Mouse (Mus musculus) lung, postnatal 36 days (tissue): ENCODE data around the gene Nacc1.

ENCODE experiments used
- DNase-seq: peaks from one replicate; pipeline ENCODE4 v3.0.0; 2022; ENCODE audit warnings: mixed read lengths

Nacc1 gene

GRCm38 (mm10) chr8:84687705-84688100, at the start of gene Nacc1:
Gene Nacc1 (minus strand): TSS chr8:84687862.
- peak; percentile 91 for DNase-seq

GRCm38 (mm10) chr8:84736521-84736920, 48.9 kb upstream of the Nacc1 start:
- DNase-seq: no peak

DNA sequence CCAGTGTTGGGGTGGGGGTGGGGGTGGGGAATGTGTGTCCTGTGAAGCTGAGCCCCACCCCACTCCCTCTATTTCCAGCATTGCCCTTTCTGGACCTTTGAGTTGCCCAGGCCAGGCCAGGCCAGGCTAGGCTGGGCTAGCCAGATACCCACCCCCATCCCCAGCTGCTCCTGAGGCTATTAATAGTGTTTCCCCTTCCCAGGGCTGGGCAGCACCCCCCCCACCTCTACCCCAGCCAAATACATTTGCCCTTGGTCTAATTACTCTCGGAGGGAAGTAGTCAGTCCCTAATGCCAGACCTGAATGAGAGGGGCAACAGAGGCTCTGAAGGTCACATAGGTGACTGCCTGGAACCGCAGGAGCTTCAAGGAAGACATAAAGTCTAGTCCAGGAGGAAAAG, 47.9 kb upstream of the Nacc1 start:
- DNase-seq: no peak

DNA sequence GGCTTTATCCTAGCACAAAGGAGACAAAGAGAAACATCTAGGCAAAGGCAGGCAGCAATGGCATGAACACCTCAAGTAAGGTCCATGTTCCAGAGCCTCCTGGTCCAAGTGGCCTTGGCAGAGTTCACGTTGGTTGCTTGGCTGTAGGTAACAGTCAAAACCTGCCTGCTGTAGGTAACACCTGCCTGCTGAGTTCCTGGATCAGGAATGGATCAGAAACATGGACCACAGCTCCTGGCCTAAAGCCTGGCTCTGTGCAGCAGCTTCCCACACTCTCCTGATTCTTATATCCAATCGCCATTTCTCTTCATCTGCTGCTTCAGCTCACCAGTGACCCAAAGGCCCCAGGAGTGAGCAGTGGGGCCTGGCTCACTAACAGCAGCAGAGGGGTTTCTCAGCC, 47.0 kb upstream of the Nacc1 start:
- DNase-seq: no peak

DNA sequence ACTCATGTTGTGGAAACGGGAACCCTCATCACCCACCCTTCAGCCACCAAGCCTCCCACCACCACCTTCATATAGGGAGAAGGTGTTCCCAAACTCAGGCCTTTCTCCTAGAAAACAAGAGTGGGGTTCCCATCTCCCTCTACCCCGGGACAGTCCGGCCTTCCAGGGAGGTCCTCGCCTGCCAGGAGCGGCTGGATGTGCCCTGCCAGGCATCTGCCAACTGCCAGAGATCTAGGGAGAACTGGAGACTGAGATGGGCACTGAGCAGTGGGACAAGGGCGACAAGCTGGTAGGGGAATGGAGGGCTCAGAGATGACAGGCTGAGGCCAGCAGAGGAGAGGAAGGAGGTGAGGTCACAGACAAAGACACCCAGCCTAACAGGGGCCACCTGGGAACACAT, 46.3 kb upstream of the Nacc1 start:
- DNase-seq: no peak

DNA sequence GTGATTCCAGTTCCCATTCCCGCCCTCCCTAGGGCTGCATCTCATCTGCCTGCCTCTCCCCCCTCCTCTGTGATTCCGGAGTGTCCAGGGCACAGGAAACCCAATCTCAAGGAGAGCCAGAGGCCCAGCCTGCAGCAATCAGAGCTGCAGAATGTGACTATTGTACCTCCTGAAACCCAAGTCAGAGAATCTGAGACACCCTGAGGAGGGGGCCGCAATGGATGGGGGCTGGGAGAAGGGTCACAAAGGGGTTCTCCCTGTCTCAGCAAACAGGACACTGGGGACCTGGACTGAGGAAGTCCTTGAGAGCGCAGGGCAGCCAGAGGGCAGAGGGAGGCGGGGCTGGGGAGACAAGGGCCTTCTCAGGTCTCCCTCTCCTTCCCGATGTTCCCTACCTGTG, 45.3 kb upstream of the Nacc1 start:
- DNase-seq: peak; percentile 69

DNA sequence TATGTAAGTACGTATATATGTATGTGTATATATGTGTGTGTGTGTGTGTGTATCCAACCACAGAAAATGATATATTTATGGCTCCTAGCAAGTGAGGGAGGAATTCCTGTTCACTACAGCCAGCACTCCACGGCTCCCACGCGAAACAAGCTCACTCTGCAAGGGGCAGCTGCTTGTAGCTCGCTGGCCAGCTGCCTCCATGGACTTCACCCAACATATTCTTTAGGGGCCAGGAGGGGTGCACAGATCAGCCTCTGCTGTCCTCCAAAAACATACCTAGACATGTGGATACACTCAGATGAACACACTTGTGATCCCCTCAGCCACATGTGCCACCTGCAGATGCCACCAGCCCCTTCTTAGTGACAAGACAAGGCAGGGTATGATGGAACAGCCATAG, 44.9 kb upstream of the Nacc1 start:
- DNase-seq: no peak

DNA sequence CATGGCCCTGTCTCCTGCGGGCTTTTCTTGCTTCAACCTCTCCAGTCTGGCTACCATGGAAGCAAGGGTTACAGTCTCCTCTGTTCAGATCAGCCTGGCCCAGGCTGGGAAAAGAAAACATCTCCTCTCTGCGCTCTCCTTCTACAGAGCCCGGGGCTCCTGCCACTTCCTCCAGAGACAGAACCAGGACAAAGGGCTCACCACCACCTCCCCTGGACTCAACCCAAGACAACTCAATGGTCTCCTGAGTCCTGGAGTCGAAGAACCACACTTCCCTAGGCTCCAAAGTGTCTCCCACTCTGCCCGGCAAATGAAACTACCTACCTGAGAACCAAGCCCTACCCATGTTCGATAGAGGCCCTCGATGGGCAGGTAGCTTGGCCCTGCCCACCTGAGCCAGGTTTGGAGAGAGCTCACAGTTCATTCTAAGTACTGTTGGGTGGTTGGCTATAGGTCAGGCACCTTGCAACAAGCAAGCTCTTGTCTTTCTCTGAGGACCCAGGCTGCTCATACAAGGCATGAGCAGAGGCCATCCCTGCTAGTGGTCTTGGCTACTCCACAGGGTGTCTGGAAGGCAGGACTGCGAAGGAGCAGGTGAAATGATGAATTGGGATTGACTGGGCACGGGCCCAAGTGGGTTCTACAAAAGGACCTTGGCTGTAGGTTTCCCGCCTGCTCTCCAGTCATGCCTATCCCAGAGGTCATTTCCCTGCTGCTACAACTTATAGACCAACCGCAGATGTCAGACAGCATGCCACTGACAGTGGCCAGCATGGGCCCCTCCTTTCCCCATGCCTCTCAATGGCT, 43.9 kb upstream of the Nacc1 start:
- DNase-seq: no peak

DNA sequence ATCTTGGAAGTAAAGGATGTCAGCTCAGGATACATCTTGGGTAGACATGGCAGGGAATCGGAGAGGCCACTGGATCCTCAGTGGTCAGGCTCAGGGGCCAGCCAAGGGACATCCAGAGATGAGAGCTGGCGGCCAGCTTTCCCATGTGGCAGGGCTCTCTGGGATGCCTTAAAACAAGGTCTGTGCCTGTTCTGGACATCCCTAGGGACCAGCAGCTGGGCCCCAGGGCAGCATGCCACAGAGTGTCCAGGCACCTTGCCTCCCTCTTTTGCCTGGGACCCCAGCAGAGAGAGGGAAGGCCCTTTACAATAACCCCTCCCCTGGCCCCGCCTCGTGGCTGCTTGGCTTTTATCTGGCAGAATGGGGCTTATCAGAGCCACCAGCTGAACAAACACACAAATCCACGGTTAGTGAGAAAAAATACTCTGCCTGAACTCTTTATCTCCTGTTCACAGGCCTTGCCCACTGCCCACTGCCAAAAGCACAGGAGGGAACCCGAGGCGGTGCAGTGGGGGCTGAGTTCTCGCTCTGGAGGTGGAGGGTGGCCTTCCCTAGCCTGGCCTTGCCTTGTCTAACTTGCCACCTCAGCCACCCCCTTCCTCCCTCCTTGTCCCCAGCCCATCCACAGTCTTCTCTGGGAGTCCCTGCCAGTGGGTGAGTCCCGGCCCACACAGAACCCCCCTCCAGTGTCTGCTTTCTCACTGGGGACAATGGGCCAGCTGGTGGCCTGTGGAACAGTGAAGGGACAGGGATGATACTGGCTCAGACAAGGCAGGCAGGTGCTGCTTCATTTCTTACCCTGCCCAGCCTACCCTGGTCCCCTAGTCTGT, 43.1 kb upstream of the Nacc1 start:
- peak; percentile 57 for DNase-seq

- peak; percentile 77 for DNase-seq
Measured at GRCm38 (mm10) chr8:84729921-84730362, 42.3 kb upstream of the Nacc1 start.

GRCm38 (mm10) chr8:84728474-84728873, 40.8 kb upstream of the Nacc1 start:
- DNase-seq: no peak

- DNase-seq: peak; percentile 83
Measured at GRCm38 (mm10) chr8:84725941-84726259, 38.2 kb upstream of the Nacc1 start.

DNA sequence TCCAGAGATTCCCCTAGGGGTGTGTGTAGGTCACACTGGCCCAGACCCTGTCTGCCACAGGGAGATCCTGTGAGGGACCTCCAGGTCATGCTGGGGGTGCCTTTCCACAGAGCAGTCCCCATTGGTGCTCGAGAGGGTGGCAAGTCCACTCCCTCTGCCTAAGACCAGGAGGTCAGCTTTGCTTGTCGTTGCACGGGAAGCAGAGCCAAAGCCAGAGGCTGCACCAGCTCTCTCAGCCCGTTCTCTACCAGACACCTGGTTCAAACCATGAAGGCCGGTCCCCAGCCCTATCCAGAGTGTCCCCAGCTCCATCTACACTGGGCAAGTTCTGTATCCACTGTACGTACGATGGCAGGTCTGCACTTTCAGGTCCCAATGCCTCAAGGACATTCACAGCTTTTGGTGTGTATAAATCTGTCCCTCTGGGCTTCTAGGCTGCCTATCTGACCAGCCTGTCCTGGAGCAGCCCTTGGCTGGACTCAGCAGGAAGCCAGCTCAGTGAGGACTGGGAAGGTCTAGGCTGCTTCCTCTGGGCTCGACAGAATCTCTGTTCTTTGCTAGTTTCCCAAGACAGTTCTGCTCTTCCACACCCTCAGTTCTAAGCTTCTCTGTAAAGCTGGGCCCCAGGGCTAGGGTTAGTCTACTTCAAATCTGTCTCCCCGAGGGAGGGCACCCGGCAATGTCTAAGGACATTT, 37.7 kb upstream of the Nacc1 start:
- no peak for DNase-seq

- DNase-seq: no peak
Measured at GRCm38 (mm10) chr8:84724683-84725082, 37.0 kb upstream of the Nacc1 start.

DNA sequence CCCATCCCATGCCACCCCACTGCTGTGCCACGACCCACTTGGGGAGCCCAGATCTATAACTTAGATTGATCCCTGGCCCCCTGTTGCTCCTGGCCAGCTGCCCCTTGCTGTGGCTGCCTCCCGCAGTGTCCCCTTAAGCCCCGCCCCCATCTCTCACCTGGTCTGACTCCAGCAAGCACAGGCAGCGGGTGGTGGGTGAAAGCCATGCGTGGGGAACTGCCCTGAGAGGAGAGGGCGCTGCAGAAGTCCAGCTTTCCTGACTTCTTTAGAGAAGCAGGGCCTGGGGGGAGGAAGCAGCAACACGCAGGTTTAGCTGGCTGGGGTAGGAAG, 35.9 kb upstream of the Nacc1 start:
- DNase-seq: no peak

DNA sequence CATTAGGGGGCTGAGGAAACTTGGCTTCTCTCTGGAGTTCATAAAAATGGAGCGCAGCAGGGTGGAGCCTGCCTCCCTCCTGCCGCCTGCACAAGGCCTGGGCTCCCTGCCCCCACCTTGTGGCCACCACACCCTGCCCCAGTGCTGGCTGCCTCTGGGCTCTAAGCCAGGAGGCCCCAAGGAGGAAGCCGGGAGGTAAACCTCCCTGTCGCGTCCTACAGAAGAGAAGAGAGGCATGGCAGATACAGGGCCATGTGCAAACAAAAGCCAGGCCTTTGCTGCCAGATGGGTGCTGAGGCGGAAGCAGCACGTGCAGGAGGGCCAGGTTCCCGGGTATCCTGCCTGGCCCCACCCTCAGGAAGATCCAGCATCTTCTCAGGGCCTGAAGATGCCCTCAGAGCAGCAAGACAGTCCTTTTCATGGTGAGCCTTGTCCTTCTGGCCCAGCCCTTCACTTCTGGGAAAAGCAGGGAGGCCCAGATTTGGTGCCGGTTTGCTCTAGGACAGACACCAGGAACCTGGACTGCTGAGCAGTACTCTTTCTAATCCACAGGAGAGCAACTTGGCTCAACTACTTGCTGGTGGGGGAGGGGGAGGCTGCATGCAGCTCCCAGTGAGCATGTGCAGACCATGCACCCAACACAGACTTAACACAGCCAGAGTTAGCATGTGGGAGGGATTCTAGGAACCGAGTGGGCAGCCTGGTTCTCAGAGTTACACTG, 35.3 kb upstream of the Nacc1 start, which contains the start of gene G430095P16Rik:
Gene G430095P16Rik, plus strand, starts transcription at position 158 of the 721 bp plus-strand sequence.
- DNase-seq: peak; percentile 92

- DNase-seq: no peak
Measured at GRCm38 (mm10) chr8:84722530-84722849, 34.8 kb upstream of the Nacc1 start.

GRCm38 (mm10) chr8:84718959-84719690, 31.5 kb upstream of the Nacc1 start:
- DNase-seq: no peak

- no peak for DNase-seq
Measured at GRCm38 (mm10) chr8:84718476-84718875, 30.8 kb upstream of the Nacc1 start.

- no peak for DNase-seq
Measured at GRCm38 (mm10) chr8:84716790-84717189, 29.1 kb upstream of the Nacc1 start.

GRCm38 (mm10) chr8:84715893-84716468, 28.3 kb upstream of the Nacc1 start:
- DNase-seq: no peak

- no peak for DNase-seq
Measured at GRCm38 (mm10) chr8:84714161-84714560, 26.5 kb upstream of the Nacc1 start.
